8 mouse cellular contexts compared by ENCODE assay signal in genomic region chr7:113369620-113370340, GRCm38 (mm10). TPM values are rescaled to one million over a fixed set of nuclear protein-coding genes. Genes with fewer than 3 reads are reported as not detected.
DNase-seq lines count a peak whose midpoint lies in the region; ATAC-seq and TF ChIP-seq lines count a peak whose summit lies in the region.

No protein-coding gene starts in this region.

- TF ChIP-seq CTCF in ES-Bruce4 (IDR thresholded peaks at IDR 0.05; ENCODE audit: low read depth, low read length), result peak; percentile 28
- peak; percentile 71 for TF ChIP-seq CTCF in layer of hippocampus, adult 2 months (conservative IDR thresholded peaks at IDR 0.05)
- TF ChIP-seq CTCF in lung, postnatal 0 days (IDR thresholded peaks at IDR 0.05), result peak; percentile 70

- no peaks in the 10 kb centered on the region for H3K9me3 ChIP-seq in ES-Bruce4 (replicated peaks; ENCODE audit: control insufficient read depth, insufficient read depth, low read length, poor library complexity, severe bottlenecking)
- H3K9me3 ChIP-seq in forebrain, embryonic 14.5 days (replicated peaks; ENCODE audit: control insufficient read depth, low read length), result no peaks in the 10 kb centered on the region
- H3K9me3 ChIP-seq in lung, postnatal 0 days (ENCODE audit: low read length), result no peaks in the 10 kb centered on the region

- H3K4me1 ChIP-seq in ES-Bruce4 (ENCODE audit: control insufficient read depth, insufficient read depth, low read length), result no peaks in the 10 kb centered on the region
- H3K4me1 ChIP-seq in forebrain, embryonic 14.5 days (ENCODE audit: control insufficient read depth, insufficient read depth, low read length), result peaks cover 15% of the 10 kb centered on the region
- H3K4me1 ChIP-seq in lung, postnatal 0 days (ENCODE audit: insufficient read depth, low read depth, low read length), result no peaks in the 10 kb centered on the region

- DNase-seq in adrenal gland, postnatal 4 days (ENCODE audit: low spot score in 2 of 2), result peak; percentile 47 to 59
- peak; percentile 80 for DNase-seq in forebrain, embryonic 14.5 days (ENCODE audit: low spot score)
- DNase-seq in heart, postnatal 25 days (ENCODE audit: low spot score), result peak; percentile 48
- DNase-seq in layer of hippocampus, adult 2 months (ENCODE audit: low spot score in 2 of 2), result peak; percentile 62 to 67
- DNase-seq in lung, postnatal 0 days (ENCODE audit: low spot score), result peak; percentile 81
- DNase-seq in retina, adult 2 months (ENCODE audit: low read depth, low spot score), result peak; percentile 50
- peak; percentile 77 for DNase-seq in urinary bladder, postnatal 14 days (ENCODE audit: low spot score)

- intact Hi-C loops in heart, postnatal 25 days (cut with DNase I), result loop anchor here (10.0 kb wide), 2 partner anchors 65 to 145 kb away; partner anchors contain the start of gene Far1

- H3K27ac ChIP-seq in ES-Bruce4 (ENCODE audit: insufficient read depth, low read length), result peak overlapping the region; percentile 6; the same call in 1 of the 2 replicates
- H3K27ac ChIP-seq in forebrain, embryonic 14.5 days (ENCODE audit: low read depth, low read length), result peak overlapping the region; percentile 88
- H3K27ac ChIP-seq in layer of hippocampus, adult 2 months, result peak overlapping the region; percentile 63
- peak overlapping the region; percentile 54; the same call in 1 of the 2 replicates for H3K27ac ChIP-seq in lung, postnatal 0 days (ENCODE audit: low read length)

- no peak for TF ChIP-seq EP300 in ES-Bruce4 (IDR thresholded peaks at IDR 0.05; ENCODE audit: insufficient read depth, low read depth, low read length)
- TF ChIP-seq EP300 in lung, postnatal 0 days (IDR thresholded peaks at IDR 0.05), result no peak

- peak overlapping the region; percentile 86 for H3K4me3 ChIP-seq in ES-Bruce4 (ENCODE audit: low read depth, low read length)
- peak overlapping the region; percentile 92 for H3K4me3 ChIP-seq in forebrain, embryonic 14.5 days (ENCODE audit: low read depth, low read length)
- H3K4me3 ChIP-seq in layer of hippocampus, adult 2 months, result peak overlapping the region; percentile 78
- H3K4me3 ChIP-seq in lung, postnatal 0 days (ENCODE audit: low read depth, low read length), result peak overlapping the region; percentile 86

- H3K27me3 ChIP-seq in ES-Bruce4 (ENCODE audit: control insufficient read depth, insufficient read depth, low read length, poor library complexity, severe bottlenecking), result no peaks in the 10 kb centered on the region
- H3K27me3 ChIP-seq in forebrain, embryonic 14.5 days (replicated peaks; ENCODE audit: control insufficient read depth, insufficient read depth, low read length), result no peaks in the 10 kb centered on the region
- no peaks in the 10 kb centered on the region for H3K27me3 ChIP-seq in lung, postnatal 0 days (replicated peaks; ENCODE audit: insufficient read depth, low read length)

- peak overlapping the region; percentile 60 for H3K9ac ChIP-seq in ES-Bruce4 (ENCODE audit: low read depth, poor library complexity, severe bottlenecking)
- peak overlapping the region; percentile 94 for H3K9ac ChIP-seq in forebrain, embryonic 14.5 days (ENCODE audit: low read length)
- H3K9ac ChIP-seq in lung, postnatal 0 days (replicated peaks; ENCODE audit: low read depth), result peak overlapping the region; percentile 78

- peak; percentile 69 for ATAC-seq in forebrain, embryonic 14.5 days
- peak; percentile 73 for ATAC-seq in lung, postnatal 0 days

- no peak for TF ChIP-seq POLR2A in ES-Bruce4 (IDR thresholded peaks at IDR 0.05; ENCODE audit: insufficient read depth, low read length)

- H3K4me2 ChIP-seq in forebrain, embryonic 14.5 days (ENCODE audit: low read length), result peak overlapping the region; percentile 70
- H3K4me2 ChIP-seq in lung, postnatal 0 days (replicated peaks; ENCODE audit: low read depth, low read length), result peak overlapping the region; percentile 95

- WGBS in forebrain, embryonic 14.5 days, result under 1% methylated on average over 44 of the region's 44 CpGs
- under 1% methylated on average over 42 of the region's 44 CpGs for WGBS in lung, postnatal 0 days

- H3K36me3 ChIP-seq in ES-Bruce4 (ENCODE audit: control insufficient read depth, insufficient read depth, low read length, poor library complexity, severe bottlenecking), result no peaks in the 10 kb centered on the region
- H3K36me3 ChIP-seq in forebrain, embryonic 14.5 days (ENCODE audit: control insufficient read depth, insufficient read depth, low read length), result no peaks in the 10 kb centered on the region
- H3K36me3 ChIP-seq in lung, postnatal 0 days (ENCODE audit: insufficient read depth, low read length), result no peaks in the 10 kb centered on the region

RNA-seq across cellular contexts. Expression of gene Btbd10, which starts 0.6 kb away (rescaled TPM):
- polyA plus RNA-seq in ES-Bruce4 (2011; ENCODE audit: insufficient read depth, insufficient read length, low read depth, missing spikeins), result 28.8 and 31.4 TPM in 2 replicates
- 10 to 100 TPM; 16.7 to 19.3 TPM for total RNA-seq in adrenal gland, postnatal 4 days (2021)
- 65.6 and 79.1 TPM in 2 replicates for polyA plus RNA-seq in forebrain, embryonic 14.5 days (2014; fragmentation: Nextera tagmentation; extraction: Ambion mirVana)
- 10 to 100 TPM in 1 of 2 experiments, 1 to 10 TPM in 1; 9.1 to 11.0 TPM for total RNA-seq in heart, postnatal 25 days (2021)
- total RNA-seq in layer of hippocampus, adult 2 months (2021), result 10 to 100 TPM; 59.8 to 62.9 TPM
- polyA plus RNA-seq in lung, postnatal 0 days (2015; fragmentation: Nextera tagmentation; extraction: Ambion mirVana), result 20.6 and 20.8 TPM in 2 replicates

RNA-seq across cellular contexts. Expression of gene Pth, which starts 18.6 kb away (rescaled TPM):
- not detected in 2 replicates for polyA plus RNA-seq in ES-Bruce4 (2011; ENCODE audit: insufficient read depth, insufficient read length, low read depth, missing spikeins)
- not detected for total RNA-seq in adrenal gland, postnatal 4 days (2021)
- polyA plus RNA-seq in forebrain, embryonic 14.5 days (2014; fragmentation: Nextera tagmentation; extraction: Ambion mirVana), result not detected in 2 replicates
- total RNA-seq in heart, postnatal 25 days (2021), result not detected
- not detected for total RNA-seq in layer of hippocampus, adult 2 months (2021)
- not detected in 2 replicates for polyA plus RNA-seq in lung, postnatal 0 days (2015; fragmentation: Nextera tagmentation; extraction: Ambion mirVana)

Comparison
In these comparisons a context has a peak if more than half of its experiments do, and no peak if none do; other contexts are left out.
1. Peak in every context shown above with its lines: DNase-seq, ATAC-seq, H3K4me3 ChIP-seq and H3K27ac ChIP-seq.
2. H3K27ac ChIP-seq: peak in every context shown above with its lines; median percentile 88 in forebrain, embryonic 14.5 days; 63 in layer of hippocampus, adult 2 months; 54 in lung, postnatal 0 days; 6 in ES-Bruce4.